Mouse (Mus musculus): ENCODE data around the gene Grifin. TPM values are rescaled to one million over a fixed set of nuclear protein-coding genes. Genes with fewer than 3 reads are reported as not detected.

The Grifin gene
- not detected in 2 replicates for polyA plus RNA-seq (2015; fragmentation: Nextera tagmentation; extraction: Ambion mirVana)

- 71% methylated on average over 4 of the region's 4 CpGs for WGBS
- Histone ChIP-seq H3K9ac (no peak within 1 kb of the TSS), H3K27me3 (replicated peaks) (peaks cover 12% of the 10 kb centered on the region), H3K9me3 (no peaks in the 10 kb centered on the region), H3K36me3 (no peaks in the 10 kb centered on the region), H3K27ac (replicated peaks) (peak within 1 kb of the TSS; percentile 48), H3K4me3 (no peak within 1 kb of the TSS), H3K4me2 (no peak within 1 kb of the TSS), H3K4me1 (peaks cover 18% of the 10 kb centered on the region)
- ATAC-seq (ENCODE audit: extremely low read depth, insufficient number of reproducible peaks, low FRiP score, low TSS enrichment) = no peak
Measured at GRCm38 (mm10) chr5:140564896-140565295, at the start of gene Grifin. Gene Grifin, minus strand, starts transcription at chr5:140565071.

GRCm38 (mm10) chr5:140614141-140614540 is 49.3 kb upstream of the Grifin start:
- peaks cover 41% of the 10 kb centered on the region for H3K27me3 ChIP-seq (replicated peaks)
- no peak for ATAC-seq (ENCODE audit: extremely low read depth, insufficient number of reproducible peaks, low FRiP score, low TSS enrichment)
- H3K4me2 ChIP-seq = no peak overlapping the region
- 0 out of 2 replicates have a peak, but pooled peaks cover 4% of the 10 kb centered on the region for H3K36me3 ChIP-seq
- H3K27ac ChIP-seq (replicated peaks) = no peak overlapping the region
- H3K9me3 ChIP-seq = no peaks in the 10 kb centered on the region
- no peak overlapping the region for H3K4me3 ChIP-seq
- 86% methylated on average over 10 of the region's 10 CpGs for WGBS
- peaks cover 41% of the 10 kb centered on the region for H3K4me1 ChIP-seq
- H3K9ac ChIP-seq = no peak overlapping the region

GRCm38 (mm10) chr5:140612191-140612590 is 47.3 kb upstream of the Grifin start:
- Histone ChIP-seq H3K4me1 (peaks cover 61% of the 10 kb centered on the region), H3K27me3 (replicated peaks) (peaks cover 61% of the 10 kb centered on the region), H3K9me3 (no peaks in the 10 kb centered on the region), H3K4me3 (peak overlapping the region; percentile 56), H3K36me3 (0 out of 2 replicates have a peak, but pooled peaks cover 4% of the 10 kb centered on the region), H3K4me2 (peak overlapping the region; percentile 75), H3K9ac (peak overlapping the region; percentile 79), H3K27ac (replicated peaks) (peak overlapping the region; percentile 82; the same call in 1 of the 2 replicates)
- WGBS = 78% methylated on average over 18 of the region's 18 CpGs
- no peak for ATAC-seq (ENCODE audit: extremely low read depth, insufficient number of reproducible peaks, low FRiP score, low TSS enrichment)

- peak overlapping the region; percentile 79 for H3K9ac ChIP-seq
- ATAC-seq (ENCODE audit: extremely low read depth, insufficient number of reproducible peaks, low FRiP score, low TSS enrichment) = no peak
- H3K4me1 ChIP-seq = peaks cover 63% of the 10 kb centered on the region
- peak overlapping the region; percentile 56 for H3K4me3 ChIP-seq
- H3K9me3 ChIP-seq = no peaks in the 10 kb centered on the region
- peak overlapping the region; percentile 82 for H3K27ac ChIP-seq (replicated peaks)
- H3K27me3 ChIP-seq (replicated peaks) = peaks cover 66% of the 10 kb centered on the region
- H3K36me3 ChIP-seq = 0 out of 2 replicates have a peak, but pooled peaks cover 4% of the 10 kb centered on the region
- peak overlapping the region; percentile 75 for H3K4me2 ChIP-seq
- 26% methylated on average over 15 of the region's 15 CpGs for WGBS
Measured at GRCm38 (mm10) chr5:140611611-140612185, 46.8 kb upstream of the Grifin start.

DNA sequence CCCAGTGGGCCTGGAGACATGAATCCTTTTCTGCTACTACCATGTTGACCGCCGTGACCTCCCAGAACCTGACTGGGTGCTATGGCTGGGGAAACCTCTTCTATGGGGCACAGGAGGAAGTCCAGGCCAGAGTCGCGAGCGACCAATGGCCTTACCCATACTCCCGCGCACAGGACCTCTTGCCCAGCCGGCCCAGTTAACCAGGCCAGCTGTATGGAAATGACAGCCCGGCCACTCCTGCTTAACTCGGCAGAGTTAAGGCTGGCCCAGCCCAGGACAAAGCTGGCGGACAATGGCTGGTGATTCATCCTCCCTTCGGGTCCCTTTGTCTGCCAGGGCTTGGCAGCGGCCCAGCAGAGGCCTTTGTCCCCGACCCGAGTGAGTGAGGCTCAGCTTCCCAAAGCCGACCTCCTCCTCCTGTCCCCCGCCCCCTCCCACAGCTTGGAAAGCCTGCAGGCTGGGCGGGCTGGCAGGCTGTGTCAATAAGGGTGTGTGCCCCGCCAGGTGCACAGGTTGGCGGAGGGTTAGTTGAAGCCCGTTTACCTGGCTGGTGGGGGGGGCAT is 46.2 kb upstream of the Grifin start:
- H3K9me3 ChIP-seq = no peaks in the 10 kb centered on the region
- peak; percentile 12; the same call in 1 of the 2 replicates for ATAC-seq (ENCODE audit: extremely low read depth, insufficient number of reproducible peaks, low FRiP score, low TSS enrichment)
- H3K36me3 ChIP-seq = 0 out of 2 replicates have a peak, but pooled peaks cover 4% of the 10 kb centered on the region
- peak overlapping the region; percentile 75 for H3K4me2 ChIP-seq
- peak overlapping the region; percentile 79 for H3K9ac ChIP-seq
- peak overlapping the region; percentile 56 for H3K4me3 ChIP-seq
- peaks cover 68% of the 10 kb centered on the region for H3K4me1 ChIP-seq
- H3K27ac ChIP-seq (replicated peaks) = peak overlapping the region; percentile 82
- WGBS = 12% methylated on average over 21 of the region's 21 CpGs
- H3K27me3 ChIP-seq (replicated peaks) = peaks cover 72% of the 10 kb centered on the region

DNA sequence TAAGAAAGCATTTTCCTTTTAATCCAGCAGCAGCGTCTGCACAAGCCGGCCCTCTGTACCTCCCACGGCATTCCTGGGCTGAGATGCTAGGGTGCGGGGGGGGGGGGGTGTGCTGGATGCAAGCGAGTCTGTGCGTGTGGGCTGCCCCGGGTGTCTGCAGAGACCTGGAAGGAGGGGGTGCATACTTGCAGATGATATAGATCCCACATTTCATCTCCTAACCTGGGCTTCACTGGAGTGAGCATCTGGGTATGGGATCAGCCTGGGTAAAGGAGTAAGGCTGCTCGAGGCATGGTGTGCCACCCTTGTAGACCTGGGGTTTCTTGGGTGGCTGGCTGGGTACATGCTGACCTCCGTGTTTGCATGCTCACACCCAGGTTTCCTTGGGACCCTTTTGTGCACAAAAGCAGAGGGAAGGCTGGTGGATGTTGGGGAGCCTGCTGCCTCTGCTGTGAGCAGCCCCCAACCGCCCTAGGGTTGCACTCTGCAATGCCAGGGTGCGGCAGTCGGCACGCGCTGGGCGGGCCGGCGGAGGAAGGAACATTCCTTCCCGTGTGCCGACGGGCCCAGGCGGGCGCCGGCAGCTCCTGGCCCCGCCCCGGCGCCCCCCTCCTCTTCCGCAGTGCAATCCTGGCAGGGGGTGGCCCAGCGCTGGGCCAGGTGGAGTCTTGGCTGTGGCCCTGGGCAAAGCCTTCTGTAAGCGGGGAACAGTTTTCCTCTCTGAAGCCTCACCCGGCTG is 45.6 kb upstream of the Grifin start:
- Histone ChIP-seq H3K9me3 (no peaks in the 10 kb centered on the region), H3K4me1 (peaks cover 69% of the 10 kb centered on the region), H3K9ac (peak overlapping the region; percentile 79), H3K27ac (replicated peaks) (peak overlapping the region; percentile 82), H3K4me3 (peak overlapping the region; percentile 56), H3K4me2 (peak overlapping the region; percentile 75), H3K27me3 (replicated peaks) (peaks cover 78% of the 10 kb centered on the region), H3K36me3 (0 out of 2 replicates have a peak, but pooled peaks cover 4% of the 10 kb centered on the region)
- 4% methylated on average over 30 of the region's 30 CpGs for WGBS
- ATAC-seq (ENCODE audit: extremely low read depth, insufficient number of reproducible peaks, low FRiP score, low TSS enrichment) = 0 out of 2 replicates have a peak, but pooled peaks have one; percentile 10

GRCm38 (mm10) chr5:140609511-140610272 is 44.8 kb upstream of the Grifin start:
- 15% methylated on average over 13 of the region's 13 CpGs for WGBS
- peaks cover 66% of the 10 kb centered on the region for H3K4me1 ChIP-seq
- H3K36me3 ChIP-seq = 0 out of 2 replicates have a peak, but pooled peaks cover 4% of the 10 kb centered on the region
- ATAC-seq (ENCODE audit: extremely low read depth, insufficient number of reproducible peaks, low FRiP score, low TSS enrichment) = no peak
- H3K27me3 ChIP-seq (replicated peaks) = peaks cover 86% of the 10 kb centered on the region
- peak overlapping the region; percentile 75 for H3K4me2 ChIP-seq
- peak overlapping the region; percentile 56 for H3K4me3 ChIP-seq
- peak overlapping the region; percentile 79; the same call in 1 of the 2 replicates for H3K9ac ChIP-seq
- no peaks in the 10 kb centered on the region for H3K9me3 ChIP-seq
- H3K27ac ChIP-seq (replicated peaks) = peak overlapping the region; percentile 82

DNA sequence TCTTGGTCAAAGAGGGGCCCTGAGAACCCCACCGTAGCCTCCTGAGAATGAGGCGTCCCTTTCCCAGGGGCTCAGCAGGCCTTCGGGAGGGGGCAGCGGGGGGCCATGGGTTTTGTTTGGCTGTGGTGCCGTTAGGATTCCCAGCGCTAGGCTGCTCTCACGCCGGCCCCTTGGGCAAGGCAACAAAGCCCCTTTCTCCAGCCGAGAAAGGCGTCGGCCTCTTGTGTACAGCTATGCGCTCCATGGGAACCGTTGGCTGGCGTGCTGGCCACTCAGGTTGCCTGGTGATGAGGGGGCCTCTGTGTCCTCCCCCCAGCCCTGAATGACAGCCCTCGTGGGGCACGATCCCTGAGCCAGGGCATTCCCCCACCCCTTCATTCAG is 43.8 kb upstream of the Grifin start:
- no peaks in the 10 kb centered on the region for H3K36me3 ChIP-seq
- H3K27me3 ChIP-seq (replicated peaks) = peaks cover 94% of the 10 kb centered on the region
- peaks cover 66% of the 10 kb centered on the region for H3K4me1 ChIP-seq
- no peaks in the 10 kb centered on the region for H3K9me3 ChIP-seq
- no peak for ATAC-seq (ENCODE audit: extremely low read depth, insufficient number of reproducible peaks, low FRiP score, low TSS enrichment)
- H3K4me3 ChIP-seq = peak overlapping the region; percentile 56
- peak overlapping the region; percentile 75 for H3K4me2 ChIP-seq
- H3K9ac ChIP-seq = peak overlapping the region; percentile 79
- peak overlapping the region; percentile 82 for H3K27ac ChIP-seq (replicated peaks)
- 2% methylated on average over 16 of the region's 16 CpGs for WGBS

DNA sequence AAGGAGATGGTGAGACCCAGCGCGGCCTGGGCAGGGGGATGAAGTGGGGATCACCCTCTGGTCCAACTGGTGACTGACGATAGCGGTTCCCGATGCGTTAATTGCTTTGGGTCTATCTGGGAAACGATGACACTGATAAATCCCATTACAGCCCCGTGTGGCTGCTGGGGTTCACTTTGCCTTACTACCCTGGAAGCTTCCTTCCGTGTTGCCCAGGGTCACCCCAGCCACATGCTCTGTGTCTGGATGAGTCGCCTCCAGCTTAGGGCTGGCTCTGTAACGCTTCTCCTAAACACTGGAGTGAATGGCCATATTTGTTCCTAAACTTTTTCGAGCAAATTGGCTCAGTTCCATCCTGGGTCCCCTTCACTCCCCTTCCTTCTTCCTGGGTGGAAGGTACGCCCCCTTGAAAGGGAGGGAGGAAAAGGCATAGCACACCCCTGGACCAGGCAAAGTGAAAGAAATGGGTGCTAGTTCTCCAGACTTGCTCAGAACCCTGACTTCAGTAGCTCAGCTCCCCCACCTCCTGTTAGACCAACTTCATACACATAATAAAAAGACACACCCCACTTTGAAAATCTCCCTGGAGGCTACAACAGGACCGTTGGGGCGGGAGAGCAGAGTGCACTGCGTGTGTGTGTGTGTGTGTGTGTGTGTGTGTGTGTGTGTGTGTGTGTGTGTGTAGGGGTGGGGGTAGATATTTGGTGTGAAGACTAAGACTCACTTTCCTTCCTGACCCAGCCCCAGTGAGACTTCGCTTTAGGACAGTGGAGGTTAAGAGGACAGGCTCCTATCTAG is 43.2 kb upstream of the Grifin start:
- Histone ChIP-seq H3K27me3 (replicated peaks) (peaks cover 96% of the 10 kb centered on the region), H3K4me3 (peak overlapping the region; percentile 56), H3K9me3 (no peaks in the 10 kb centered on the region), H3K27ac (replicated peaks) (peak overlapping the region; percentile 82), H3K4me1 (peaks cover 66% of the 10 kb centered on the region), H3K9ac (peak overlapping the region; percentile 79), H3K36me3 (no peaks in the 10 kb centered on the region), H3K4me2 (peak overlapping the region; percentile 75)
- 3% methylated on average over 16 of the region's 17 CpGs for WGBS
- no peak for ATAC-seq (ENCODE audit: extremely low read depth, insufficient number of reproducible peaks, low FRiP score, low TSS enrichment)

All from heart, embryonic 13.5 days (tissue).